Mouse (Mus musculus): Measurements from ENCODE around the gene Gar1. TPM values are rescaled to one million over a fixed set of nuclear protein-coding genes. Genes with fewer than 3 reads are reported as not detected.
A peak's percentile ranks its signal among the peaks of the same experiment; 100 is the strongest.

Gar1 gene
- total RNA-seq (2021) = 10 to 100 TPM; 27.0 to 34.6 TPM
- long read RNA-seq, experiment 1, transcript Gar1-201 (7 exons, 1,271 nt) = major isoform, 7 of 12 reads
- long read RNA-seq, experiment 1, partial matches to known transcripts = 3 of 12 reads
- long read RNA-seq, experiment 1, other reads (novel, unspliced or antisense) = 1 of 12 reads
- long read RNA-seq, experiment 2, transcript Gar1-201 (7 exons, 1,271 nt) = major isoform, 6 of 16 reads
- long read RNA-seq, experiment 2, partial matches to known transcripts = 8 of 16 reads
- long read RNA-seq, experiment 2, other reads (novel, unspliced or antisense) = 2 of 16 reads

DNA sequence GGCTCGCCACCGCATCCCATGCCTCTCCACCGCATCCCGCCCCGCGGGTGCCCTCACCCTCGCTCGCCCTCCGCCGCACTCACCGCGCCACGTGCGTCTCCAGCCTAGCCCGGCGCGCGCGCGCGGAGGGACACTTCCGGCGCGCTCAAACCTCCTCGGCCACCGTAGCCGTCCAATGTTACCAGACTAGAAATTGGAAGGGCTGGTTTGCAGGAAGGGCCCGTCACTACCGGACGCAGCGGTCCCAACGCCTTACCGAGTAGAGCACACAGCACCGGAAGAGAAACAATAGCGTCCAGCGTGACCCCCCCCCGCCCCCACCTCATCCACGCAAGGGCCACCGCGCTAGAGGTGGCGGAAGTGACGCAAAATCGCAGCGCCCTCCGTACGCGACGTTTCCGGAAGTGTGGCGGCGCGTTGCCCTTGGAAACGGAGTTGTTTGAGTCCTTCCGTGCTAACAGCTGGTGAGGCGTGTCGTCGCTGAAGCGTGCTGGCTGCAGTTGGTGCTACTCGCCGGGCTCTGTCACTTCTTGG lies at the start of gene Gar1:
Gene Gar1, minus strand, starts transcription at position 362 of the 534 bp plus-strand sequence.
- peak; percentile 95 for DNase-seq

DNA sequence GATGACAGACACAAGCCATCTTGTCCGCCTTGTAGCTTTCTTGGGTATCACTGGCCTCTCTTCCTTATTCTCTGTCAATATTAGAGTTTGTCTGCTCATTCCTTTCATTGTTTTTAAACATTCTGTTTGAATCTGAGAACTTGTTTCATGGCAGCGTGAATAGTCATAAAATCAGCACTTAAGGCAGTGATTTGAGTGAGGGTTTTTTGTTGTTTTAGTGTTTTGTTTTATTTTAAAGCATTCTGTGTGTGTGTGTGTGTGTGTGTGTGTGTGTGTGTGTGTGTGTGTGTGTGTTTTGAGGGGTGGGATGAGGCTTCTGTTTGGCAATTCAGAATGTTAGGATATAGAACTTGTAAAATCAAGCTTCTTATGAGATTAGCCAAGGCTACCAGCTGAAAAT lies 48.7 kb upstream of the Gar1 start:
- DNase-seq = no peak

- peak; percentile 12 for DNase-seq
These were observed 48.0 kb upstream of the Gar1 start for GRCm38 (mm10) chr3:129879131-129879757.

DNA sequence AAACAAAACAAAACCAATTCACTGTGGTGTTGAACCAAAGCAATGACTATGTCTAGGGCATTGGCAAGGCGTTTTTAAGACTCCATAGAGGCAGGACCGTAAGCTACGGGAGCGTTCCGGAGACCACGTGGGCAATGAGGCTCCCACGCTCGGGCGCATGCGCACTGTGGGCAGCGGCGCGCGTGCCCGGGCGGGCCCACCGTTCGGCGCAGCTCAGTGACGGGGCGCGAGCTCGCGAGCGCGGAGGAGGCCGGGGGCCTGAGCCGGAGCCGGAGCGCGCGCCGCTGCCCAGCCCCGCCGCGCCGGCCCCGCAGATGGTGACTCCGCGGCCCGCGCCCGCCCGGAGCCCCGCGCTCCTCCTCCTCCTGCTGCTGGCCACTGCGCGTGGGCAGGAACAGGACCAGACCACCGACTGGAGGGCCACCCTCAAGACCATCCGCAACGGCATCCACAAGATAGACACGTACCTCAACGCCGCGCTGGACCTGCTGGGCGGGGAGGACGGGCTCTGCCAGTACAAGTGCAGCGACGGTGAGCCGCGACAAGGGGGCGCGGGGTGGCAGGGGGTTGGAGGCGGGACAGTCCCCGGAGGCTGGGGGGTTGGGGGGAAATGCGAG lies 47.3 kb upstream of the Gar1 start, which contains the start of gene Pla2g12a:
Gene Pla2g12a, plus strand, starts transcription at position 202 of the 617 bp plus-strand sequence.
- peak; percentile 93 for DNase-seq

DNA sequence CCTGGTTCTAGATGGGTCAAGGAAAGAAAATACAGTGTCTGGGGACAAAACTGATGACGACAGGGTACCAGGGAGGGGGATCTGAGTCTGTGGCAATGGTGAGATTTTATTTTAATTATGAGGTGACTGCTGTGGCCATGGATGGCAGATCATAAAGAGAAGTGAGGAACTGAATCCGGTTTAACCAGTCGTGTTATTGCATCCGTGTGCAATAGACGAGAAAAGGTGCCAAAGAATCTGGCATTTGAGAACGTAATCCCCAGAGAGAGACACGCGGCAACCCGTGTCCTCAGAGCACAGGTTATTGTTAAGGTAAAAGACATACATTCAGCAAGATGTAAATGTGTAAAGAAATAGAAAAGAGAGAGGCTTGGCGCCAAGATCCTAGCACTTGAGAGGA lies 46.1 kb upstream of the Gar1 start:
- DNase-seq = no peak

- peak; percentile 56 for DNase-seq
These were observed 32.5 kb upstream of the Gar1 start for GRCm38 (mm10) chr3:129863698-129864097.

DNA sequence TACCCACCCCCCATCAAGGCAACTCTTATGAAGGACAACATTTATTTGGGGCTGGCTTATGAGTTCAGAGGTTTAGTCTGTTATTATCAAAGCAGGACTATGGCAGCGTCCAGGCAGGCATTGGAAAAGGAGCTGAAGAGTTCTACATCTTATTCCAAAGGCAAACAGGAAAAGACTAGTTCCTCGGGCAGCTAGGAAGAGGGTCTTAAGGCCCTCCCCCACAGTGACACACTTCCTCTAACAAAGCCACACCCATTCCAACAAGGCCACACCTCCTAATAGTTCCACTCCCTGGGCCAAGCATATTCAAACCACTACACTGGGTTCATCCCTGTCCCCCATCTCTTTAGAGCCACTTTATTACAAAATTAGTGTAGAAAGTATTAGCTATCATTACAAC lies 31.4 kb upstream of the Gar1 start:
- no peak for DNase-seq

- no peak for DNase-seq
These were observed 15.7 kb upstream of the Gar1 start for GRCm38 (mm10) chr3:129846846-129847245.

GRCm38 (mm10) chr3:129845868-129846267 lies 14.7 kb upstream of the Gar1 start:
- no peak for DNase-seq

GRCm38 (mm10) chr3:129838017-129838416 lies 6.8 kb upstream of the Gar1 start:
- DNase-seq = no peak

- no peak for DNase-seq
These were observed 5.8 kb upstream of the Gar1 start for GRCm38 (mm10) chr3:129836965-129837364.

DNA sequence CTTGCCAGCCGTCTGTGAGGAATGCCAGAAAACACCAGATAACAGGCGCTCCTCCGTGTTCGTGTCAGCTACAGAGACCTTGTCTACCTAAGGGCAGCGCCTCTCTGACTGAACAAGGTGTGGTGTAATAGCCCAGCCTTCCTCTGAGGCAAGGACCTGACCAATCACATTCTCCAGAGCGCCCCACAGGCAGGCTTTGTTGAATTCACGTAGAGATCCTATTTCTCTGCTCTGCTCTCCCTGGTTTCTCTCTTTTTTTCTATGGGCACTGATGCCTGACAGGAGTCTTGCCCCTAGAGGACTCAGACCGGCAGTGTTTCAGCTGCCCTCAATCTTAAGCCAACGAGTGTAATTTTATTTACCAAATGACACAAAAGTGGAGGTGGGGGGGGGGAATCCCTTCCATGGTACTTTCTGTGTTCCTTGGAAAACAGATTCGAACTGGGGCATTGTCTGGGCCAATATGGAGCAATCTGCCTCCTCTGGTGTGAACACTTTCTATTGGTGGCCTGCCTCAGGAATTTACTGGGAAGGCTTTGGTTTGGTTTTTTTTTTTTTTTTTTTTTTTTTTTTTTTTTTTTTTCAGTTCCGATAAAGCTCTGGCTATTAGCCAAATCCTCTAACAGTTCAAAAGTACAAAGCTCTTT lies 5.0 kb upstream of the Gar1 start:
- DNase-seq = no peak

- DNase-seq = no peak
These were observed 4.3 kb upstream of the Gar1 start, which contains the start of gene Cfi for GRCm38 (mm10) chr3:129835388-129835934. Gene Cfi (plus strand): TSS chr3:129835884.

GRCm38 (mm10) chr3:129830626-129831025 lies 570 bp downstream of the Gar1 start:
- DNase-seq = peak; percentile 42

GRCm38 (mm10) chr3:129827691-129828090 lies 3.5 kb downstream of the Gar1 start:
- no peak for DNase-seq

- DNase-seq = no peak
These were observed 4.5 kb downstream of the Gar1 start for GRCm38 (mm10) chr3:129826691-129827090.

DNA sequence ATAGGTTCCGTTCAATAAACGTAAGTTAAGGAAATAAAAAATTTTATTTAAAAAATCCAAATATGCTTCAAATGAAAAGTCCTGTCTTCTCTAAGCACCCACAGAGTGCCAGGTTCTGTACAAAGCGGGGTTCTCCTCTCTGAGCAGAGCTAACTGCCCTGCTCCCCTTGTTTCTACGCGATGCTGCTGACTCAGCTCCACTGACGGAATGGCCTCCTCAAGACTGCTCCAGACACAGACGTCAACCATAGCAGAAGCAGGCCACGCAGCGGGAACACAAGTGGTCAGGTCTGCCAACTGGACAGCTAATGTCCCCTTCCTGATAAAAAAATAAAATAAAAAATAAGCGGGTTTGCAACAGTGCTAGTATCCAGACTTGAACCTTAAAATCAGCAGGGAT lies 6.3 kb downstream of the Gar1 start:
- DNase-seq = no peak

GRCm38 (mm10) chr3:129824146-129824545 lies 7.0 kb downstream of the Gar1 start:
- DNase-seq = peak; percentile 16

DNA sequence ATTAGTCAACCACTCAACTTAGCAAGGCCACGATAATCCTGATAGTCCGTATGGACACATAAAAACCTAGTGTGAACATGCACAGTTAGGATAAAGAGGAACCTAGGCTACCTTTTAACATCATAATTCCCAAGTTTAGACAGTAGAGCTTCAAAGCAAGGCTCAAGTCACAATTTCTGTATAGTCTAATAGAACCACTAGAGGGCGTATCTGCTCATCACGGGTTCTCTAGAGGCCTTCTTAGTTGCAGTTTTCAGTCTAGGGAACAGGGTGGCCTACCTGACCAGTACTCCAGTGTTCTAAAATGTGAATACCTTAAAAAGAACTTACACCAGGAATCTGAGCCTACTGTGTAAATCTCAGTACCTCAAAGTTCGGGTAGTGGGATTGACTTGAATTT lies 7.9 kb downstream of the Gar1 start:
- DNase-seq = no peak

DNA sequence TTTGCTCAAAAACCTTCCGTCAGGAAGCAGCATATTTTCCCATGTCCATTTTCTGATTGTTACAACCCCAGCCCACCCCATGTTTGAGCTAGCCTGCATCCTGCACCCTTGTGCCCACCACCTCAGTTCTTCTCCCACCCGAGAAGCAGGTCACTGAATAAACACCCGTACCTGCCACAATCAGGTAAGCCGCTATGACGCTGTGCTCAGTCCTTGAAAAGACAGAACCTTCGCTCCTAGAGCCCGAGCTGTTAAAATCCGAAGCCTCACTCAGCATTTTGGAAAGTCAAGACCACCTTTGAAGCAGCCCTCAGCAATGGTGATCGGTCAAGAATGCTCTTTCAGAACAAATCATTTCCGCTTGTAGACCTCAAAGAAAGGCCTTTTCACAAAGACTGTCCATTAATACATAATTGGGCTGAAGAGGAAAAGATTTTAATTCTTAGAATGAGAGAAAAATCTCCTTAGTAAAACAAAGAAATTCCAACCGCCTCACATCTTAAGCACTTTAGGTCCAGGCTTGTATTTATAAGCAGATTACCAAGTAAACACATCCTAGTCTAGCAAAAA lies 8.9 kb downstream of the Gar1 start, which contains the start of gene Rrh:
Gene Rrh, minus strand, starts transcription at position 382 of the 570 bp plus-strand sequence.
- no peak for DNase-seq

- DNase-seq = no peak
These were observed 9.5 kb downstream of the Gar1 start for GRCm38 (mm10) chr3:129821736-129822135.

DNA sequence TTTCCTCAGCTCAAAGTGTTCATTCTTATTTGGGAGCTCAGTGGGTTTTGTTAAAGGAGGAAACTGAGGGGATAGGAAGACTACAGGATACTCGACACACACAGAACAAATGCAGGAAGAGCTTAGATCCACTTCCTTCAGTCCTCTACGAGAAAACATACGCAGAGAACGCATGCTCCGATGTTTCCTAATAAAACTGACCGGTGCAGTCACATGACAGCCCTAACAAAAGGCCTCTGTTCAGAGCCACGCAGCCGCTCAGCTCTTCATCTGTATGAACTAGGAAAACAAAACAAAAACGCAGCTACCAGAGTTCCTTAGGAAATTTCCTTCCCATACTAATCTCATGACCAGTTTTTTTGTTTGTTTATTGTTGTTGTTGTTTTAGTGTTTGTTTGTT lies 10.3 kb downstream of the Gar1 start:
- no peak for DNase-seq
